Mouse (Mus musculus) hindbrain, postnatal 0 days (tissue): ENCODE data around the gene C1qtnf1. TPM values are rescaled to one million over a fixed set of nuclear protein-coding genes. Genes with fewer than 3 reads are reported as not detected.

Experiments
- ATAC-seq: fragments of 200-750 bp; cut with Nextera tagmentation; 2 replicates; pipeline ENCODE4 v1.8.0; 2017; ENCODE audit warnings: mild to moderate bottlenecking, moderate TSS enrichment, moderate library complexity
- DNase-seq: peaks from one replicate; pipeline ENCODE4 v3.0.0-alpha.2; 2015; ENCODE audit warnings: low spot score
- H3K27ac ChIP-seq: fragments of 300-500 bp; sonication (generic); 2 replicates; pipeline ENCODE4 v1.5.1; 2014; ENCODE audit warnings: mild to moderate bottlenecking
- H3K27me3 ChIP-seq: fragments of 300-500 bp; sonication (generic); 2 replicates; pipeline ENCODE4 v1.6.1; 2014; ENCODE audit warnings: low read length, mixed read lengths; ENCODE audit not compliant: insufficient read depth
- H3K36me3 ChIP-seq: fragments of 300-500 bp; sonication (generic); 2 replicates; pipeline ENCODE4 v1.6.1; 2014; ENCODE audit warnings: low read length, mixed read lengths; ENCODE audit not compliant: insufficient read depth
- H3K4me1 ChIP-seq: fragments of 300-500 bp; sonication (generic); 2 replicates; pipeline ENCODE4 v1.6.1; 2014; ENCODE audit warnings: antibody characterized with exemption, low read length, mixed read lengths; ENCODE audit not compliant: insufficient read depth
- H3K4me2 ChIP-seq: fragments of 300-500 bp; sonication (generic); 2 replicates; pipeline ENCODE4 v1.6.1; 2014; ENCODE audit warnings: low read depth, mild to moderate bottlenecking, low read length, moderate library complexity, mixed read lengths
- H3K4me3 ChIP-seq: fragments of 300-500 bp; sonication (generic); 2 replicates; pipeline ENCODE4 v1.5.1; 2014; ENCODE audit warnings: low read length
- H3K9ac ChIP-seq: fragments of 300-500 bp; sonication (generic); replicated peaks from 2 replicates; pipeline ENCODE4 v1.6.1; 2014; ENCODE audit warnings: mild to moderate bottlenecking, low read length, moderate library complexity, mixed read lengths
- H3K9me3 ChIP-seq: fragments of 300-500 bp; sonication (generic); 2 replicates; pipeline ENCODE4 v1.6.1; 2016; ENCODE audit warnings: low read length, mixed read lengths
- CTCF ChIP-seq: IDR thresholded peaks from 2 replicates; pipeline ENCODE4 v1.5.1; 2016; ENCODE audit warnings: antibody characterized with exemption, control low read depth, low read depth
- WGBS: fragments of 180-500 bp; shearing (Covaris S2); extraction: QIAGEN DNeasy Blood & Tissue Kit; methylation state at CpG from one replicate; pipeline ENCODE4 v1.1.7; 2014; 5-methylcytosine and 5-hydroxymethylcytosine counted together
- polyA plus RNA-seq: library from polyadenylated mRNA; unstranded; fragments of >200 nt; fragmentation: Nextera tagmentation; extraction: Ambion mirVana; gene quantifications from 2 replicates; pipeline ENCODE4 v1.2.1, GENCODE M21; 2015
- total RNA-seq: library from RNA; depleted of rRNA; stranded (reverse); fragments of >200 nt; gene quantifications from 2 replicates; pipeline ENCODE4 v1.2.3, GENCODE M21; 2014

C1qtnf1 gene
- total and polyA plus RNA-seq, 2 experiments from 2014 or later: 4.3 to 5.4 TPM

DNA sequence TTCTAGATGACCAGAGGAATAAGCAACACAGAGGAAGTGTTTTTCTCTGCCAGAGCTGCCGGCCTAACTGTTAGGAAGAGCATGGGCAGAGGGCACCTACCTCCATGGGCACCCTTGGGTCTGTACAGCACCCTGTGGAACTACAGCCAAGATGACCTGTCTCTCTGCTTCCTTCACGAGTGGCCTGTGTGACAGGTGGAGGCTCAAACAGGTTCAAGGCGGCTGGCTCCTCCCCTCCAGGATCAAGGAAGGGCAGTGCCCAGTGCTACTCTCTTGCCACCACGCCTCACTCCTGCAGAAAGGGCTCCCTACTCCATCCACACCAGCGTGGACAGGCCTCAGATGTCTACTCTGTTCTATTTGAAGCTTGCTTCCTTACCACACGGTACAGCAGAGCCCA is 12.4 kb upstream of the C1qtnf1 start:
- Histone ChIP-seq H3K9me3 (no peaks in the 10 kb centered on the region), H3K9ac (no peak overlapping the region), H3K27me3 (no peaks in the 10 kb centered on the region), H3K36me3 (peaks cover 7% of the 10 kb centered on the region; the same call in 1 of the 2 replicates), H3K4me2 (no peak overlapping the region), H3K27ac (no peak overlapping the region), H3K4me1 (peaks cover 19% of the 10 kb centered on the region; the same call in 1 of the 2 replicates), H3K4me3 (no peak overlapping the region)
- ATAC-seq (no peak), DNase-seq (no peak)
- 78% methylated on average over 6 of the region's 6 CpGs for WGBS
- TF ChIP-seq CTCF: no peak

GRCm38 (mm10) chr11:118416046-118416445 is 12.0 kb upstream of the C1qtnf1 start:
- H3K9ac ChIP-seq: no peak overlapping the region
- no peak for ATAC-seq
- H3K36me3 ChIP-seq: peaks cover 3% of the 10 kb centered on the region; the same call in 1 of the 2 replicates
- no peak overlapping the region for H3K27ac ChIP-seq
- no peak for TF ChIP-seq CTCF
- WGBS: 58% methylated on average over 7 of the region's 7 CpGs
- no peaks in the 10 kb centered on the region for H3K9me3 ChIP-seq
- DNase-seq: peak; percentile 36
- H3K4me2 ChIP-seq: no peak overlapping the region
- no peak overlapping the region for H3K4me3 ChIP-seq
- H3K4me1 ChIP-seq: peaks cover 19% of the 10 kb centered on the region; the same call in 1 of the 2 replicates
- H3K27me3 ChIP-seq: no peaks in the 10 kb centered on the region

- WGBS: 92% methylated on average over 9 of the region's 9 CpGs
- H3K36me3 ChIP-seq: no peaks in the 10 kb centered on the region
- 0 out of 2 replicates have a peak overlapping the region, but pooled peaks have one; percentile 93 for H3K4me3 ChIP-seq
- peak overlapping the region; percentile 98 for H3K4me2 ChIP-seq
- no peak overlapping the region; the same call in 1 of the 2 replicates for H3K9ac ChIP-seq
- H3K27ac ChIP-seq: no peak overlapping the region
- DNase-seq: no peak
- H3K27me3 ChIP-seq: no peaks in the 10 kb centered on the region
- no peaks in the 10 kb centered on the region for H3K9me3 ChIP-seq
- no peak for ATAC-seq
- no peak for TF ChIP-seq CTCF
- H3K4me1 ChIP-seq: peaks cover 15% of the 10 kb centered on the region; the same call in 1 of the 2 replicates
These were observed 10.5 kb upstream of the C1qtnf1 start for GRCm38 (mm10) chr11:118417496-118417895.

GRCm38 (mm10) chr11:118418442-118418833 is 9.6 kb upstream of the C1qtnf1 start:
- Histone ChIP-seq H3K27ac (peak overlapping the region; percentile 81), H3K4me3 (peak overlapping the region; percentile 93), H3K36me3 (no peaks in the 10 kb centered on the region), H3K4me2 (peak overlapping the region; percentile 98), H3K9me3 (no peaks in the 10 kb centered on the region), H3K4me1 (peaks cover 14% of the 10 kb centered on the region), H3K9ac (peak overlapping the region; percentile 95), H3K27me3 (no peaks in the 10 kb centered on the region)
- ATAC-seq (no peak; the same call in 1 of the 2 replicates), DNase-seq (no peak)
- WGBS: 3% methylated on average over 12 of the region's 12 CpGs
- no peak for TF ChIP-seq CTCF

GRCm38 (mm10) chr11:118418834-118419504 is 9.0 kb upstream of the C1qtnf1 start, which contains the start of gene Cant1:
Cant1 (minus strand) TSS chr11:118419086.
- no peak for TF ChIP-seq CTCF
- WGBS: under 1% methylated on average over 33 of the region's 50 CpGs
- H3K4me1 ChIP-seq: peaks cover 19% of the 10 kb centered on the region

GRCm38 (mm10) chr11:118420261-118420660 is 7.7 kb upstream of the C1qtnf1 start:
- no peak for DNase-seq
- WGBS: 84% methylated on average over 7 of the region's 7 CpGs
- Histone ChIP-seq H3K36me3 (no peaks in the 10 kb centered on the region), H3K27me3 (no peaks in the 10 kb centered on the region), H3K4me1 (peaks cover 20% of the 10 kb centered on the region), H3K9me3 (no peaks in the 10 kb centered on the region), H3K27ac (no peak overlapping the region), H3K4me2 (no peak overlapping the region), H3K4me3 (no peak overlapping the region), H3K9ac (no peak overlapping the region)
- no peak for ATAC-seq
- no peak for TF ChIP-seq CTCF

More at GRCm38 (mm10) chr11:118418834-118419504, 9.0 kb upstream of the C1qtnf1 start, which contains the start of gene Cant1:
- peak; percentile 94 for ATAC-seq
- no peaks in the 10 kb centered on the region for H3K36me3 ChIP-seq
- H3K27me3 ChIP-seq: no peaks in the 10 kb centered on the region
- H3K4me3 ChIP-seq: peak within 1 kb of the TSS; percentile 93
- DNase-seq: peak; percentile 98
- no peaks in the 10 kb centered on the region for H3K9me3 ChIP-seq
- H3K9ac ChIP-seq: peak within 1 kb of the TSS; percentile 95
- peak within 1 kb of the TSS; percentile 81 for H3K27ac ChIP-seq
- peak within 1 kb of the TSS; percentile 98 for H3K4me2 ChIP-seq
